Mouse (Mus musculus): Measurements from ENCODE around the gene Asb3.

GRCm38 (mm10) chr11:30985237-30985636 is 100.0 kb downstream of the Asb3 start:
- no peak for TF ChIP-seq POLR2A (IDR thresholded peaks at IDR 0.05; ENCODE audit: low read depth, low read length)
- TF ChIP-seq CTCF (conservative IDR thresholded peaks at IDR 0.05; ENCODE audit: insufficient read depth, insufficient read length, low read depth, low read length): no peak
